Mouse (Mus musculus): ENCODE measurements around the gene Cmip.
"Not testable (repeated sequence)": the region's sequence is repeated elsewhere in the genome, so short reads cannot be mapped to it uniquely, and the experiment has no call there.

Cmip gene

DNA sequence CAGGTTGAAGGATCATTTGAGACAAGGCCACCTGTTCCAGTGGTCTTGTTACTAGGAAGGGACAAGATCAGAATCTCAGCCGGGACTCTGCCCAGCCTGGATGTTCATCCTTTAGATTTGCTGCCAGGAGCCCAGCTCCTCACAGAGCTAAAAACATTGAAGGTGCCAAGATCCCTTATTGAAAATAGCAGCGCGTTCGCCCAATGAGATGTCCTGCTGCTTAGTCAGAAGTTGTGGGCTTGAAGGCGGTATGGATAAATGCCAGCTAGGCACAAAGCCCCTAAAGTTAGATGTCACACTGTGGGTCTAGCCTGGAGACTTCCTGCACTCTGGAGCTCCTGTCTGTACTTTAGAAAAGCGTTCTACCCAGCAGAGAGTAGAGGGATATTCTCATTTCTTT is 165.5 kb downstream of the Cmip start:
- DNase-seq (ENCODE audit: low spot score): no peak

GRCm38 (mm10) chr8:117423029-117423428 is 166.2 kb downstream of the Cmip start:
- DNase-seq (ENCODE audit: low spot score): peak; percentile 32

- not testable (repeated sequence) for DNase-seq (ENCODE audit: low spot score)
These were observed 171.0 kb downstream of the Cmip start for GRCm38 (mm10) chr8:117427816-117428215.

DNA sequence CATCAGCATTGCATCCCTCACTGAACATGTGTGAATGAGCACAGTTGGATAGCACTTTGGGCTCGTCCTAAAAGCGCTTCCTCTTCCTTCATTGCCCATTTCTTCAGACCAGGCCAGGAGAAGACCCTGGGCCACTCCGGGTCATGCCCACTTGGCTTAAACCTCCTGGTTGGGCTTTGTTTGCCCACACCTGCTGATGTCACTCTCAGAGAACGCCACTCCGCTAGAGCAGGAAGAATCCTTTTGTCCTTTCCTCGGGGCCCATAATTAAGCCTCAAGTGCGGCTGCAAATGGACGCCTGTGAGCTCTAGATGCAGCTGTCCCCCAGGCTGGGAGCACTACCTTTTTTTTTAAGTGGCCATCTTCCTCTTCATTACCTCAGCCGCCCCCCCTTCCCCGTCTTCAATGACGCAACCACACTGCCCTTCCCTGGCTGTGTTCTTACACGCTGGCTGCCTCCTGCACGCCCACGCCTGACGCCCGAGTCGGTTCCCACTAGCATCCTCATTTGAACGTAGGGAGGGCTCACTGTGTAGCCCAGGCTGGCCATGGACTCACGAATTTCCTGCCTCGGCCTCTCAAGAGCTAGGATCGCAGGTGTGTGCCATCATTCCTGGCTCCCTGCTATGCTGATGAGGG is 171.8 kb downstream of the Cmip start:
- DNase-seq (ENCODE audit: low spot score): no peak

- no peak for DNase-seq (ENCODE audit: low spot score)
These were observed 173.8 kb downstream of the Cmip start for GRCm38 (mm10) chr8:117430624-117431023.

- no peak for DNase-seq (ENCODE audit: low spot score)
These were observed 174.7 kb downstream of the Cmip start for GRCm38 (mm10) chr8:117431554-117431953.

GRCm38 (mm10) chr8:117432111-117432510 is 175.2 kb downstream of the Cmip start:
- DNase-seq (ENCODE audit: low spot score): no peak

DNA sequence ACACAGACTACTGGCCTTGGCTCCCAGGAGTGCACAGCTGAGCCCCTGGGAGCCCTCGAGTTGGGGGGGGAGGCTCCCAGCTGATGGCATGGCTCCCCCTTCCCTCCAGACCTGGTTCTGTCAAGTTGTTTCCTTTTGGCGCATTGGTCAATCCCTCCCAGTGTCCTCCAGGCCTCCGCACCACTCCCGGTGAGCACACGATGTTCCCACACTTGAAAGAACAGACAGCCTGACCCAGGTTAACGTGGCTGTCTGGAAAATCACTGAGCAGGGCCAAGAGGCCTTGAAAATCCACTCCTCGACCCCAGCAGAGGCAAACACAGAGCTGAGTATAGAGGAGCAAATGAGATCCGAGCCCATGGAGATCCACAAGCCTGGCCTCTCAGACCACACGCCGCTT is 177.1 kb downstream of the Cmip start:
- DNase-seq (ENCODE audit: low spot score): no peak

- DNase-seq (ENCODE audit: low spot score): no peak
These were observed 179.9 kb downstream of the Cmip start for GRCm38 (mm10) chr8:117436786-117437185.

GRCm38 (mm10) chr8:117437616-117438015 is 180.8 kb downstream of the Cmip start:
- no peak for DNase-seq (ENCODE audit: low spot score)

GRCm38 (mm10) chr8:117440317-117440716 is 183.5 kb downstream of the Cmip start:
- DNase-seq (ENCODE audit: low spot score): no peak

DNA sequence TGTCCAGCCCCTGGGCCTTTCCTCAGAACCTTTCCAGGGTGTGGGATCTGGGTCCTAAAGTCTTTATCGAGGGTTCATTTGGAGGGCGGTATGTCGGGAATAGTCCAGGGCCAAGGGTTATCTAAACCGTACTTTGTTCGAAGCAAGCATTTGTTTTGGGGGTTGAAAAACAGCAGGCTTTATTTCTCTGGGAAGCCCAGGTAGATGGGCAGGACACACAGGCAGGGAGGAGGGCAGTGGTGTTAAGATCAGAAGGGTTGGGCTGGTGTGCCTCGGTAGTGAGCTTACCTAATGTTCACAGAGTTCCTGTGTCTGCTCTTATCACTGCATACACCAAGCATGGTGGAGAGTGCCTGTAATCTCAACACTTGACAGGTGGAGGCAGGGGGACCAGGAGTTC is 183.9 kb downstream of the Cmip start:
- DNase-seq (ENCODE audit: low spot score): no peak

- no peak for DNase-seq (ENCODE audit: low spot score)
These were observed 188.6 kb downstream of the Cmip start for GRCm38 (mm10) chr8:117445507-117445906.

DNA sequence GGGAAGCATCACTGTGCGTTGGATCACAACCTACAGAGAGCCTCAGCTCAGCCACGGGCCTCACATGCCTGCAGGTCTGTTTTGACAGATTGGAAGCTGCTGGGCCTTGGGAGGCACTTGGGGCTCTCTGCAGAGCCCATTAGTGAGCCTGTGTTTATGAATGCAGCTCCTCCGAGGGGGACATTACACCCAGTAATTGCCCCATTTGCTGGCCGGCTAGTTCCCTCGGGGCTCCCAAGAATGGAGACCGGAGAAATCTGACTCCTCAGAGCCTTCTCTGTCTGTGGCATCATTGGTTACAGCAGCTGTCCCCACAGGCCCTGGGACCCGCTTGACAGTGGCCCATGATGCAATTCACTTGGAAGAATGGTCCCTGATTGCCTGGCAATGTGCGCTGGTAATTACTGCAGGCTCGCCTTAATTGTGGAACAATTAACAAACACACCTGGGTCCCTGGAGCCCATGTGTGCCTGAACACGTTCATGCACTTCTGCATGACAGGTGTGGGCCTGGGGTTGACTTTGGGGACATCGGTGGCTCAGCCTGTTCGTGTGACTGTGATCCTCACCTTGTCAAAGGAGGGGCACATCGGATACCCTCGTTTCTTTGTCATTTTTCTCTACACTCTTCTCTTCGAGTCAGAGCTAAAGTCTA is 189.6 kb downstream of the Cmip start:
- no peak for DNase-seq (ENCODE audit: low spot score)

- peak; percentile 47 for DNase-seq (ENCODE audit: low spot score)
These were observed 194.2 kb downstream of the Cmip start for GRCm38 (mm10) chr8:117451072-117451471.

GRCm38 (mm10) chr8:117453974-117454373 is 197.1 kb downstream of the Cmip start:
- no peak for DNase-seq (ENCODE audit: low spot score)

DNA sequence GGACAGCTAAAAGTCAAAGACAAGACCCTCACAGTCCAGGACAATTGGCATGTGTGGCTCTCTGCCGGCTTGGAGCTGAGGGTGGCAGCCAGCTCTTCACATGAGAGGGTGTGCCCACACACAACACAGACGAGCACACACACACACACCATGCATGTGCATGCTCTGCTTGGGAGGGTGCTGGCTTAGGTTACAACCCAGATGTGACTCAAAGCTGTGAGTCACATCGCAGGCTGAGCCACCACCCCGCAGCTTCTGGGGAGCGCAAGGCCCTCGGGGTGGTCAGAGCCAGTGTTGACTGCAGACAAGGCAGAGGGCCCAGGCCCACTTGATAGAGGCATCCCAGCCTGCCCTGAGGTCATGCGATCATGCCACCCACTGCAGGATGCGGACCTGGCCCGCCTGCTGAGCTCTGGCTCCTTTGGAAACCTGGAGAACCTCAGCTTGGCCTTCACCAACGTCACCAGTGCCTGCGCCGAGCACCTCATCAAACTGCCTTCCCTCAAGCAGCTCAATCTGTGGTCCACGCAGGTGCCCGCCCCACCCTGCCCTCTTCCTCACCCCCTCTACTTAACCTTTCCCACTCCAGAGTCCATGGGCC is 197.8 kb downstream of the Cmip start:
- no peak for DNase-seq (ENCODE audit: low spot score)

GRCm38 (mm10) chr8:117455701-117456100 is 198.8 kb downstream of the Cmip start:
- DNase-seq (ENCODE audit: low spot score): no peak

GRCm38 (mm10) chr8:117458440-117458839 is 201.6 kb downstream of the Cmip start:
- no peak for DNase-seq (ENCODE audit: low spot score)

- DNase-seq (ENCODE audit: low spot score): no peak
These were observed 205.9 kb downstream of the Cmip start for GRCm38 (mm10) chr8:117462701-117463284.

DNA sequence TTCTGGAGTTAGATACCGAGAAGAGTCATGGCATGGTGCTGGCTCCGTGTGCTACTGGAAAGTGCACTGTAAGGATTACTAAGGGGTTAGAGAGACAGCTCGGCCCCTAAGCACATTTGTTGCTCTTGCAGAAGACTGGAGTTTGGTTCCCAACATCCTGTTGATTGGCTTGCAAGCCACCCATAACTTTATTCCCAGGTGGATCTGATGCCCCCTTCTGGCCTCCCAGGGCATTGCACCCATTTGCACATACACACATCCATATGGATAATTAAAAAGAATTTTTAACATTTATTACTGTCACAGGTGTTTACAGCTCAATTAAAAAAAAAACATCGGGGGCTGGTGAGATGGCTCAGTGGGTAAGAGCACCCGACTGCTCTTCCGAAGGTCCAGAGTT is 207.7 kb downstream of the Cmip start:
- DNase-seq (ENCODE audit: low spot score): no peak

DNA sequence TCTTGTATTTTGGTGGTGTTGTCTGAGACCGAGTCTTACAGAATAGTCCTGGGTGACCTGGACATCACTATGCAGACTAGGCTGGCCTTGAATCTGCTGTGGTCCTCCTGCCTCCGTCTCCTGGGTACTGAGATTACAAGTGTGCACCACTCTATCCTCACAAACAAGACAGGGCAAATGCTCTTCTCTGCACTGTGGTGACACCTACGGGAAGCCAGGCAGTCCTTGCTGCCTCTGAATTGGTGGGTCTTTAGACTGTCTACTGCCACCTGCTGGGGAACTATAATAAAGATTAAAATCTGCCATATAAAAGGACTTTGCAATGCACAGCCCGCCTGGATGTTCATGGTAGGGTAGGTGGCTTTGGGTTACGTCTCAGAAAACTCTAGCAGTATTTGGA is 208.4 kb downstream of the Cmip start:
- DNase-seq (ENCODE audit: low spot score): peak; percentile 71

DNA sequence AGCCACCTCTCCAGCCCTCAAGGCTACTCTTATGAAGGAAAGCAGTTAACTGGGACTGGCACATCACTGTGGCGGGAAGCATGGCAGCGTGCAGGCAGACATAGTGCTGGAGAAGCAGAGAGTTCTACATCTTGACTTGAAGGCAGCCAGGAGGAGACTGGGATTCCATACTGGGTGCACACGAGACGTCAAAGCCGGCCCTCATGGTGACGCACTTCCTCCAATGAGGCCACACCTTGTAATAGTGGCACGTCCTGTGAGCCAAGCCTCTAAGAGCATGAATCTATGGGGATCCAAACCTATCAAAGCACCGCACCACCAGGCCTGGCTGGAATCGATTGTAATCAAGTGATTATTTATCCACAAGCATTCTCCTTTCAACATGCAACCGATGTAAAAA is 210.6 kb downstream of the Cmip start:
- no peak for DNase-seq (ENCODE audit: low spot score)

Data from layer of hippocampus, adult 9-10 months (tissue).